Mouse (Mus musculus): Measurements from ENCODE around the gene Satb2. TPM values are rescaled to one million over a fixed set of nuclear protein-coding genes. Genes with fewer than 3 reads are reported as not detected.

Satb2 gene
- polyA plus RNA-seq, 1 experiment, result 2.0 TPM

DNA sequence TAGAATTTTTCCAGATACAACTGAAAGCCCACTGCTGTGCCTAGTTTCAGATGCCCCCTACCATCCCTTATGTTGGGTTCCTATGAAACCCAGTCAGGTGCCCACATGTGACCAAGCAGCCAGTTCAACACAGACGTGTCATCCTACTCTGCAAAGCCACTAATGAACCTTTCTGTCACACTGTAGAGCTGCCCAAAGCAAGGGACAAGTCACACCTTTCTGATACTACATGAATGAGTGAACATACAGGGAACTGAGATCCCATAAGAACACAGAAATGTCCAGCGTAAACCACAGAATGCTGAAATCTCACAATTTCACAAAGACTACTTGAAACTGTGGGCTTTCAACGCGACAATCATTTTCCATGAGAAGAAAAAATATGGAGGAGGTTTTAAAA lies 39.0 kb downstream of the Satb2 start:
- H3K27ac ChIP-seq (ENCODE audit: insufficient read depth, low read depth, low read length), result no peak overlapping the region
- no peak overlapping the region for H3K4me3 ChIP-seq (ENCODE audit: insufficient read depth, low read length)
- peaks cover 15% of the 10 kb centered on the region for H3K4me1 ChIP-seq (ENCODE audit: control insufficient read depth, insufficient read depth, low read length)
- TF ChIP-seq POLR2A (IDR thresholded peaks at IDR 0.05; ENCODE audit: borderline replicate concordance, low read depth, low read length) (no peak), CTCF (IDR thresholded peaks at IDR 0.05; ENCODE audit: low read depth, low read length) (no peak)

DNA sequence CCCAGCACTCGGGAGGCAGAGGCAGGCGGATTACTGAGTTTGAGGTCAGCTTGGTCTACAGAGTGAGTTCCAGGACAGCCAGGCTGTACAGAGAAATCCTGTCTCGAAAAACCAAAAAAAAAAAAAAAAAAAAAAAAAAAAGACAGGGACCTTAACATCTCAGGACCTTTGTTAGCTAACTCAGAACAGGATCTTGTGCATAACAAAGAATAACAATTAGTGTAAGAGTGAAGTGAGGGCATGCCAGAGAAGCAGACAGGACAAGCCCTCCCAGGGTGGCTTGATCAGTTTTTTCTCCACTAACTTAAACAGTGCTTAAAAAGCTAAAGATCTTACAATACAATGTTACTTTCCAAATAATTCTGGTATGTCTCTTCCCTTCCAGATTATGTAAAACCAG lies 40.0 kb downstream of the Satb2 start:
- Histone ChIP-seq H3K4me1 (ENCODE audit: control insufficient read depth, insufficient read depth, low read length) (peaks cover 10% of the 10 kb centered on the region), H3K27ac (ENCODE audit: insufficient read depth, low read depth, low read length) (no peak overlapping the region), H3K4me3 (ENCODE audit: insufficient read depth, low read length) (no peak overlapping the region)
- no peak for TF ChIP-seq CTCF (IDR thresholded peaks at IDR 0.05; ENCODE audit: low read depth, low read length)
- no peak for TF ChIP-seq POLR2A (IDR thresholded peaks at IDR 0.05; ENCODE audit: borderline replicate concordance, low read depth, low read length)

DNA sequence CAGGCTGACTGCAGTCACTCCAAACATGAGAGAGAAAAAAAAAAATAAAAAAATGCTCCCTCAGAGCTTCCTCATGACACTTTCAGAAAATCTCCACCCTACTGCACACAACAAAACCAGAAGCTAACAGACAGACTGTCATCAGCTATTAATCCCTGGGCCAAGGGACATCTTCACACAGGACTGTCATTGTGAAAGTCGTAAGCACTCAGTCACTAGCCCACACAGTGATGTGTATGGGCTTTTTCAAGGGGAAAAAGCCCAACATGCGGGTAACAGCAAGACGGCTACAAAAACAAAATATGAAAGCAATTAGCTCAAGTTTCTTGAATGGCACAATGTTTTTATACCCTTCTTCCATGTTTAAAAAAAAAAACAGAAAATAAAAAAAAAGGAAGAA lies 41.9 kb downstream of the Satb2 start:
- TF ChIP-seq POLR2A (IDR thresholded peaks at IDR 0.05; ENCODE audit: borderline replicate concordance, low read depth, low read length) (no peak), CTCF (IDR thresholded peaks at IDR 0.05; ENCODE audit: low read depth, low read length) (no peak)

DNA sequence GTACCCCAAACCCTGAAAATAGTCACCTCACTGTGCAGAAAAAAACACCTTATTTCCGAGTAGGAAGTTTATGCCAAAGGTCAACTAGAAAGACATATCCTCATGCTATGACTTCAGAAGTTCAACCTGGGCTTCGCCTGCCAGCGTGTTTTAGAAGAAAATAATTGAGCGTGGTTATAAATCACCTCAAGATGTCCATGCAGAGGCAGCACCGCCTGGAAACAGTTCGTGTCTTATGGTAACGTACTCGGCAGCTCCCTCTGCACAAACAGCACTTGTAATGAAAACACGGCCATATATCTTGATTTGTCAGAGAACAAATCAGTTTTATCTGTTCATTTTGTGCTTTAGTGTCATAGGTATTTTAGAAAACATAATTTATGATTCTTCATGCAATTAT lies 44.6 kb downstream of the Satb2 start:
- H3K27ac ChIP-seq (ENCODE audit: insufficient read depth, low read depth, low read length), result no peak overlapping the region
- no peak overlapping the region for H3K4me3 ChIP-seq (ENCODE audit: insufficient read depth, low read length)
- no peaks in the 10 kb centered on the region for H3K4me1 ChIP-seq (ENCODE audit: control insufficient read depth, insufficient read depth, low read length)
- no peak for TF ChIP-seq POLR2A (IDR thresholded peaks at IDR 0.05; ENCODE audit: borderline replicate concordance, low read depth, low read length)
- TF ChIP-seq CTCF (IDR thresholded peaks at IDR 0.05; ENCODE audit: low read depth, low read length), result no peak

More for the DNA sequence above, 41.9 kb downstream of the Satb2 start:
- Histone ChIP-seq H3K4me1 (ENCODE audit: control insufficient read depth, insufficient read depth, low read length) (no peaks in the 10 kb centered on the region), H3K4me3 (ENCODE audit: insufficient read depth, low read length) (no peak overlapping the region), H3K27ac (ENCODE audit: insufficient read depth, low read depth, low read length) (no peak overlapping the region)

DNA sequence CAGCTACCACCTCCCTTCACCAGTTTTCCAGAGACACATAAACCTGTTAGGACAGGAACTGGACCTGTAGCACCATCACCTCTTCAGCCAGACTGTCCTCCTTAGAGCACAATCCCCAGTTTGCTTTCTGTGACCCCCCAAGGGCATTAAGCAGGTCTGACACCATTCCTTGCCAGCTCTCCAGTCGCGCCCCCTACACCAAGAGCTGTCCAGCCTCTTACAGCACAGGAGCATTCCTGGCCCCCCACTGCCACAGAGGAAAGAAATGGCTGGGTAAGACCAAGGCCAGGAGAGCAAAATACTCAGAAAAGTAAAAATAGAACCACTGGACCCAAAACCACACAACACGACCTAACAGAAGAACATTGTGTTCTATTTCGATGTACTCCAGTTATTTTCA lies 48.4 kb downstream of the Satb2 start:
- Histone ChIP-seq H3K4me3 (ENCODE audit: insufficient read depth, low read length) (no peak overlapping the region), H3K27ac (ENCODE audit: insufficient read depth, low read depth, low read length) (no peak overlapping the region), H3K4me1 (ENCODE audit: control insufficient read depth, insufficient read depth, low read length) (peaks cover 3% of the 10 kb centered on the region)
- TF ChIP-seq CTCF (IDR thresholded peaks at IDR 0.05; ENCODE audit: low read depth, low read length) (no peak), POLR2A (IDR thresholded peaks at IDR 0.05; ENCODE audit: borderline replicate concordance, low read depth, low read length) (no peak)

DNA sequence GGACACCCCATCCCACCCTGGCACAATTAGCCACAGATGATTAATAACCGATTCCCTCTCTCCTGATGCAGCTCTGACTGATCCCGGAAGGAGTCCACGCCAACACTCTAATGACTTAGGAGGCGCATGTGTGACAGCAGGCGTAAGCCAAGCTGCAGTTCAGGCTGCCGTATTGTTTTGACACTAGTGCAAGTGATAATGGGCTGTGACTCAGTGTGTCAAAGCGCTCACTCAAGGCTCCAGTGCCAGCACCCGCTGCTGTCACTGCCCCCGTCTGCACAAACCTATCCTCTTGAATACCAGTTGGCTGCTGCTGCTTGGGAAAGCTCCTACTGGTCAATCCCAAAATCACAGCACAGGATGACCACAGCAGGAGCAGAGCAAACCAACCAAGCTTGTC lies 49.7 kb downstream of the Satb2 start:
- Histone ChIP-seq H3K4me1 (ENCODE audit: control insufficient read depth, insufficient read depth, low read length) (peaks cover 8% of the 10 kb centered on the region), H3K27ac (ENCODE audit: insufficient read depth, low read depth, low read length) (no peak overlapping the region), H3K4me3 (ENCODE audit: insufficient read depth, low read length) (no peak overlapping the region)
- TF ChIP-seq CTCF (IDR thresholded peaks at IDR 0.05; ENCODE audit: low read depth, low read length) (no peak), POLR2A (IDR thresholded peaks at IDR 0.05; ENCODE audit: borderline replicate concordance, low read depth, low read length) (no peak)

DNA sequence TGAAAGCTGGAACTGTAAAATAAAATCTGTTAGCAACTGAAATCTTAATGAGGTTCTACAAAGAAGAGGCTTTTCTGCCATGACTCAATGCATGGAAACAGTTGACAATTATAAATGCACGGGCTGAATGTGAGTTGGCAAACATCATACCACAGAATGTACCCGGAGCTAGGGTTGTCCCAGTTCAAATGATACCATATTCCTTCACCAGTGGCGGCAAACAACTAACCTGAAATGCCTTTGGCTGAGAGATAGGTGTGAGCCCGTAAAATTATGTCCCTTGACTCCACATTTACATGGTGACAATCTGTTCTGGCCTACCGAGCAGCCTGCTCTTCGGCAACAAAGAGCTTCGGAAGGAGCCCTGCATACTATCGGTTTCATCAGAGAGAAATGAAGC lies 58.0 kb downstream of the Satb2 start:
- Histone ChIP-seq H3K27ac (ENCODE audit: insufficient read depth, low read depth, low read length) (no peak overlapping the region), H3K4me1 (ENCODE audit: control insufficient read depth, insufficient read depth, low read length) (peaks cover 18% of the 10 kb centered on the region), H3K4me3 (ENCODE audit: insufficient read depth, low read length) (no peak overlapping the region)
- no peak for TF ChIP-seq POLR2A (IDR thresholded peaks at IDR 0.05; ENCODE audit: borderline replicate concordance, low read depth, low read length)
- TF ChIP-seq CTCF (IDR thresholded peaks at IDR 0.05; ENCODE audit: low read depth, low read length), result no peak

DNA sequence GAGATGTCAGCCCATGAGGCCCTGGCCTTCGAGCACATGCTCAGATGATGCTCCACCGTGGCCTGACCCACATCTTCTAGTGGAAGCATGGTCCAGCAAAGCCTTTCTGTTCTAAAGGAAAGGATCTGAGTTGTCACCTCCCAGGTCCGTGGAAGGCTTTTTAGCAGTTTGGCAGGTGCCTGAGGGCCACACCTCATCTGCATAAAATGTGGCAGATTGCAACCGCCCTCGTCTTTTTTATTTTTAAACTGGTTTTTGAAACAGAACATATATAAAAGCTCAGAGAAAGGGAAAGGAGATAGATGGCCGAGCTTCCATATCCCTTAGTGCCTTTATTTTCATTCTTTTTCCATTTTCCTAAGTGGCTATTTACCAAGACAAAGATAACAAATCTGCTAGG lies 64.2 kb downstream of the Satb2 start:
- TF ChIP-seq POLR2A (IDR thresholded peaks at IDR 0.05; ENCODE audit: borderline replicate concordance, low read depth, low read length) (no peak), CTCF (IDR thresholded peaks at IDR 0.05; ENCODE audit: low read depth, low read length) (no peak)
- Histone ChIP-seq H3K4me1 (ENCODE audit: control insufficient read depth, insufficient read depth, low read length) (peaks cover 10% of the 10 kb centered on the region), H3K4me3 (ENCODE audit: insufficient read depth, low read length) (no peak overlapping the region), H3K27ac (ENCODE audit: insufficient read depth, low read depth, low read length) (no peak overlapping the region)

DNA sequence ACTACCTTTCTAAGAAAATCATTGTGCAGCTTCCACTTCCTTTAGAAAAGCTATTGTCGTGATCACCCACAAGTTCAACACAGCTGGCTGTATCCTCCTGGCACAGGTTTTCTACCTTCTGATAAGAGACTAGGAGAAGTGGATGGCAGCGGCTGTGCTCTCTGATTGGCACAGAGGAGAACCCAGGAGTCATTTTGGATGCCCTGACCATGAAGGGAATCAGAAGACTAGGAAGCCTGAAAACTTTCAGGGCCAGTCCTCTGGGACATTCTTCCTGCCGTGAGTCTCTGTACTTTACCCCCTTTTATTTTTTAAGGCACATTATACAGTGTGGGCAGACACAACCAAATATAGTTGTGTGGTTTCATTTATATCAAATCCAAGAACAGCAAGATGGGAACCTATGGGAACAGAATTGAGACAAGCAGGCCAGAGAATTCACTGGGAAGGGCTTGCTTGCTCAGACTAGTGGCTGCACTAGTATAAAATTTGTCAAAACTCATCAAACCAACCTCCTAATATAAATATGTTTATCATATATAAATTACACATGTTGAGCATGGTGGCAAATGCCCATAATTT lies 77.7 kb downstream of the Satb2 start:
- Histone ChIP-seq H3K4me3 (ENCODE audit: insufficient read depth, low read length) (no peak overlapping the region), H3K4me1 (ENCODE audit: control insufficient read depth, insufficient read depth, low read length) (peaks cover 8% of the 10 kb centered on the region), H3K27ac (ENCODE audit: insufficient read depth, low read depth, low read length) (no peak overlapping the region)
- TF ChIP-seq CTCF (IDR thresholded peaks at IDR 0.05; ENCODE audit: low read depth, low read length) (no peak), POLR2A (IDR thresholded peaks at IDR 0.05; ENCODE audit: borderline replicate concordance, low read depth, low read length) (no peak)

DNA sequence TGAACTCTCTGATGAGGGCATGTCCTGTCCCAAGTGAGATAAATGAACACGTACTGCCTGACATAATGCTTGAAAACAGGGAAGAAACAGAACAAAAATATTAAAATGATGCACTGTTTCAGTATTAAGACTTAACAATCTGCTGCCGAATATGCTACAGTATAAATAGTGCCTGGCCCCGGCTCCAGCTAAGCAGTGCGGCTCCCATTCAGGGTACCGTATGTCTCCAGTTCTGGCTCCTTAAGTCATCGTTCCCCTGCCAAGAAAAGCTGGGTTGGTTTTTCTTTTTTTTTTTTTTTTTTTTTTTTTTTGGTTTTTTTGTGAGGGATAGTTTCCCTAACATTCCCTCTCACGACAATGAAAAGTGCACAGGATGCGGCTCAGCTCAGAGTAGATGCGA lies 78.3 kb downstream of the Satb2 start:
- Histone ChIP-seq H3K27ac (ENCODE audit: insufficient read depth, low read depth, low read length) (no peak overlapping the region), H3K4me3 (ENCODE audit: insufficient read depth, low read length) (no peak overlapping the region), H3K4me1 (ENCODE audit: control insufficient read depth, insufficient read depth, low read length) (peaks cover 8% of the 10 kb centered on the region)
- TF ChIP-seq POLR2A (IDR thresholded peaks at IDR 0.05; ENCODE audit: borderline replicate concordance, low read depth, low read length) (no peak), CTCF (IDR thresholded peaks at IDR 0.05; ENCODE audit: low read depth, low read length) (no peak)

Measured in bone marrow macrophage, adult 2 months (primary cell).